Mouse (Mus musculus): ENCODE measurements at regions not wholly inside any gene's neighbourhood (a gene's known extent, or its start where the extent isn't known, plus 50 kb on each side); places are given as distances from the start of the nearest gene placed in this dataset.

DNA sequence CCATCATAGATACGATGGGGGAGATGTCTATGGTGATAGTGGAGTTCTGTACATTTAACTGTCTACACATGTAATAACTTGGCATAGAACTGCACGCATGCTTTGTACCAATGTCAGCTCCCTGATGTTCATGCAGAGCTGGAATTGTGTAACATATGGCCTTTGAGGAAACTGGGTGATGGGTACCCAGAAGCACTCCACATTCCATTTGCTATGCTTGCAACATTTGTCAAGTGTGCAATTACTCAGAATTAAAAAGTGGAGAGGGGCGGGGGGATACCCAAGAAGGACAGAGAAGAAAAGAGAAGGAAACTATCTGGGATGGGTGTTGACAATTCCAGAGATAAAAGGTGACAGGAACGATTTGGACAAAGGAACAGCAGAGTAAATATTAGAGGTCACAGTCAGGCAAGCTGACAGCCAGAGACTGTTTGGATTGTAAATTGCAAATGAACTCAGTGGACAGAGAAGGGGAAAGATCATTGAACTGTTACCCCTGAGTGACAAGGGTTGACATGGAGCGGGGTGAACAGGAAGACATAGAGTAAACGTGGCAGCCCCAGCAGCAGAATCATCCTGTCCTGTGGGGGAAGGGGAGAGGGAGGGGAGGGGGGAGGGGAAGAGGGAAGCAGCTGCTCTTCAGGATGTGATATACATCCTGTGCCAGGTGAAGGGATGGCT is 390.1 kb upstream of the Jarid2 start:
- no peak for DNase-seq (ENCODE audit: low read depth, low spot score)

GRCm38 (mm10) chr13:44345094-44345493 is 384.2 kb upstream of the Jarid2 start:
- DNase-seq (ENCODE audit: low read depth, low spot score) = no peak

GRCm38 (mm10) chr13:44346636-44347035 is 382.6 kb upstream of the Jarid2 start:
- DNase-seq (ENCODE audit: low read depth, low spot score) = no peak

DNA sequence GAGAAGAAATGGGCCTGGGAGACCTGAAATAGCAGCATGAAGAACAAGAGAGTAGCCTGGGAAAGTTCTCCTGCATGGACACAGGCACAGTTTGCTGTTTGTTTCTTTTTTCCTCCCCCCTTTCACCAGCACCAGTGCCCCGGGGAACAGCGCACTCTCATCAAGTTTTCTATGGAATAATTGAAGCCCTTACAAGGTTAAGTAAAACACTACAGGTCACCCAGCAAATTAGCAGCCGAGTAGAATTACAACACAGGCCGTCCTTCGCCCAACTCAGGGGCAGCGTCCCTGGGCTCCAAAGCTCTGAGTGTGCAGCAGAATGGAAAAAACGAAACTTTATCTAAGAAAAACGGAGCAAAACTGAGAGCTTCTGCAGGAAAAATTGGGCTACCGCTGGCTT is 381.6 kb upstream of the Jarid2 start:
- no peak for DNase-seq (ENCODE audit: low read depth, low spot score)

GRCm38 (mm10) chr13:44353899-44354298 is 375.4 kb upstream of the Jarid2 start:
- no peak for DNase-seq (ENCODE audit: low read depth, low spot score)

DNA sequence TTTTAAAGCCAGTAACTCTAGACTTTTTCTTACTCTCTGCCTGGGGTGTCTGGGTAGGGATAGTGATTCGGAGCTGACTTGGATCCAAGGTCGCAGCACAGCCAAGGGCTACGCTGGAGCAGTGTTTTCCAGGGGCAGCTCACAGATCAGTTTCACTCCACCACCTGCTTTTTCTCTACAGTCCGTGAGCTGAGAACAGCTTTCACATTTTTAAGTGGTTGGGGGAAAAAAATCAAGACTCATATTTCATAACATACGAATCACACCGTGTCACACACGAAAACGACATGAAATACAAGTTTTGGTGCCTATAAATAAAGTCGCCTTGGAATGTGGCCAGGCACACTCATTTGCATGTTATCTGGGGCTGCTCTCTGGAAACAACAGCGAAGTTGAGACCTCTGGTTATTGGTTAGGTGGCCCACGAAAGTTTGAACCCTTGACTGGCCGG is 373.5 kb upstream of the Jarid2 start:
- DNase-seq (ENCODE audit: low read depth, low spot score) = peak; percentile 68

DNA sequence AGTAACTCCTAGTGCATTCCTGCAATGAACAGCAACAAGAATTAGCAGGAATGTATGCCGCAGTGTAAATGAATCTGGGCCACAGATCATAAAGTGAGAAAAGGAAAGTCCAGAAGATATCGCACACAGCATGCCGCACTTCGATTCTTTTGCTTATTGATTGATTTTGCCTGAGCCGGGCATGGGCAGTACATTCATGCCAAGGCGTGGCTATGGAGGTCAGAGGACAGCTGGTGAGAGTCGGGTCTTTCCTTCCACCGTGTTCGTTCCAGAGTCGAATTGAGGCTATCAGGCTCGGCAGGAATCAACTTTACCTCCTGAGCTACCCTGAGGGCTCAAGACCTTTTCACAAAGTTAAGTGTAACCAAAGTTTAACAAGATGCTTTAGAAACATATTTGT is 372.3 kb upstream of the Jarid2 start:
- no peak for DNase-seq (ENCODE audit: low read depth, low spot score)

GRCm38 (mm10) chr13:44359344-44359743 is 369.9 kb upstream of the Jarid2 start:
- DNase-seq (ENCODE audit: low read depth, low spot score) = no peak

GRCm38 (mm10) chr13:44360016-44360415 is 369.3 kb upstream of the Jarid2 start:
- DNase-seq (ENCODE audit: low read depth, low spot score) = no peak

DNA sequence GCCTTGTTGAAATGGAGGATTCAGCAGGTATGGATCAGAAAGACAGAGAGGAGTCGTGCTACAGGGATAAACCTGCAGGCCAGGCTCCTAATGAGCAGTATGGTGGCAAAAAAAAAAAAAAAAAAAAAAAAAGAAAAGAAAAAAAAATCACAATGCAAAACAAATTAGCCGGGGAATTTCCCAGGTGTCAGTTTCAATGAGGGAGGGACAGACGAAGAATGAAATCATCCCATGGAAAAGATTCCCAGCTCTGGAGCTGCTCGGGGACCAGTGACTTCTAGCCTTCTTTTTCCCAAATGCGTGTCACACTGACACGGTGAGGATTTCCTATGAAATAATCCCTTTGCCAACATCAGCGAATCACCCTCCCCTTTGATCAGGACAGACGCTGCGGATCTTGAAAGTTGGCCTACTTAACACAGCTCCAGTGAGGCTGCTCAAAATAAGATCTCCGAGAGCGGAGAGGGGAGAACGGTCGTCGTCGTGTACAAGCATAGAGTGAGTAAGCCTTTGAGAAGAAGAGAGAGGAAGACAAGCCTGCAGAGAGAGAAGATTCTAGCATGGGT is 368.5 kb upstream of the Jarid2 start:
- no peak for DNase-seq (ENCODE audit: low read depth, low spot score)

- DNase-seq (ENCODE audit: low read depth, low spot score) = no peak
Observed at GRCm38 (mm10) chr13:44362293-44363005, 366.8 kb upstream of the Jarid2 start.

- no peak for DNase-seq (ENCODE audit: low read depth, low spot score)
Observed at GRCm38 (mm10) chr13:44363016-44363415, 366.3 kb upstream of the Jarid2 start.

DNA sequence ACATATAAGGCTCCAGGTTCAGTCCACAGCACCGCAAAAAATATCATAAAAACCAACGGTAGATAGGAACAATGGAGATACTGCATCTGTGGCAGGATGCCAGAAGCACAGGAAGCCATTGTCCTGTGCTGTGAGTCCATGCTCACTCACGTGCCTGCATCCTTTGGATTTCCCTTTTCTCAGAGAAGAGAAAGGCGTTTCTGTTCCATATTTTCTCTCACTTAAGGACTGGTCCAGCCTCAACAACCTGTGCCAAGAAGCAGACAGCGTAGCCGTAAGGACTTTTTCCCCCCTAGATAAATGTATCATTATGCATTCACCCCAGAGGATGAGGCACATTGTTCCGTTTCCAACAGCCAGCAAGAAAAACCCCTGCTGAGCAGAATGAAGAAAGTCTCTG is 360.0 kb upstream of the Jarid2 start:
- no peak for DNase-seq (ENCODE audit: low read depth, low spot score)

GRCm38 (mm10) chr13:44372361-44372877 is 356.9 kb upstream of the Jarid2 start:
- no peak for DNase-seq (ENCODE audit: low read depth, low spot score)

DNA sequence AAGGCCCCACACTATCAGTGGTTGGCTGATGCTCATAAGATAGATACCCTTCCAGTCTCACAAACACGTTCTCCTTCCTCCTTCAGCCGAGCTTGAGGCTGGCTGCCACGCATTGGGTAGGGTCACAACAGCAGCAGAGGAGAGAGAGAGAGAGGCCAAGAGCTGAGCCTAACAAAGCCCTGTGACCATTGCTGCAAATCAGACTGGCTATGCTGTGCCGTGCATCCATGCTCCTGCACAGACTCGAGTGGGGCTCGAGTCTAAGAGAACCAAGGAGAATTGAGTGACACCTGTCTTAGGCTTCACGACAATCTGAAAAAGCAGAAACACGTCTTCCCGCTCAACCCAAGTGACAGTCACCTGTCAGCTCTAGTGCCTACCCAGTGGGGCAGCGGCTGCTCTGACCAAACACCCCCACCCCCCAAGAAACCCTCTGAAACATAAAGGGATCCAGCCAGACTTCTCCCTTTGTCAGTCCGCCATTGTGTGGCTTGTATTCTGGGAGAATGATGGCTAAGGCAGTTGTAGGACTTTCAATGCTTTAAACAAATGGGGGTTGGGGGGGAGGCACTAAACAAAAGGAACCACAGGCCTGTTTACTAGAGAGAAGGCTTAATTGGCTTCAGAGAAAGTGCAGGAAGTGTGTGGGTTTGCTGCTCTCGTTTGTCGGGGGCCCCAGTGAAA is 353.7 kb upstream of the Jarid2 start:
- DNase-seq (ENCODE audit: low read depth, low spot score) = no peak

GRCm38 (mm10) chr13:44376160-44376488 is 353.1 kb upstream of the Jarid2 start:
- DNase-seq (ENCODE audit: low read depth, low spot score) = no peak

DNA sequence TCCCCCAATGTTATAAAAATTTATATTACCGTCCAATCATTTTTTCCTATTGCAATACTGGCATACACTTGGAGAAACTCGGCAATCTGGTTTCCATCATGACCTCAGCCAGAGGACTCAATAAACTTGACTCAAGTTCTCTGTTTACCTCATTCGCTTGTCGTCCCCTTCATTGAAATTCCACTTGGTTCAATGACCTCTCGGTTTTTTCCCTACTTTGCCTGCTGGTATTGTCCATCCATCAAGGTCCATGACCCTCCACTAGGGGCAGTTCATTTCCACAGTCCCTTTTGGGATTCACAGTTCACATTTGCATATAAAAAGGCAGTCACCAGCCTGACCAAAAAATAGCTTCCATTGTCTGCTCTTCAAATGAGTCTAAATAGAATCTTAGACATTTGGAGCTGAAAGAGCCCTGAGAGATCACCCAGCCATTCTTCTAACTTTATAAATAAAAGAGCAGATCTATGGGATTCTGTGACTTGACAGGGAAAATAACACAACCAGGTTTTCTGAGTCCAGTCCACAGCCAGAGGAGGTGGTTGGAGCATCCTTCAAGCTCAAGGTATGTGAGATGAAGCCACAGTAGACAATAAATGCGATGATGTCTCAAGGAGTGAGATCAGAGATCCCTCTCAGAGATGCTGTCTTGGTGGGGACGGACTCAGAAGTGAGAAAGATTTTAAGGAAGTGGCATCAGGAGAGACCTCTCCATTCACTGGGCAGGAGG is 347.4 kb upstream of the Jarid2 start:
- no peak for DNase-seq (ENCODE audit: low read depth, low spot score)

DNA sequence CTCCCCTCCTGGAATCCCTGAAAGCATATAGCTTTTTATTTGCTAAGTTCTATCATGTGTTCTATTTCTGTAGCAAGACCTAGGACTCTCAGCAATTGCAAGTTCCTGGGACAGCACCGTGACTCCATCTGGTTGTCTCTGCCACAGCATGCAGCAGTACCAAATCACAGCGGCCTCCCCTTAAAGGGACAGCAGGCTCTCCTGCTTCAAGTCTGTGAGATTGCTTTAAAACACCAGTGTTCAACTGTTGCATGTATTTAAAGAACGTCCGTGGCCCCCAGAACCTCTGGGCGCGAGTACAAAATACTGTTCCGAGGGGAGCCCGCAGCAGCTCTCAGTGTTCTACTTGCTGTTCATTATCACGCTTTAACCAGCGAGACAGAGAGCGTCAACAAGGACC is 346.0 kb upstream of the Jarid2 start:
- DNase-seq (ENCODE audit: low read depth, low spot score) = peak; percentile 50

DNA sequence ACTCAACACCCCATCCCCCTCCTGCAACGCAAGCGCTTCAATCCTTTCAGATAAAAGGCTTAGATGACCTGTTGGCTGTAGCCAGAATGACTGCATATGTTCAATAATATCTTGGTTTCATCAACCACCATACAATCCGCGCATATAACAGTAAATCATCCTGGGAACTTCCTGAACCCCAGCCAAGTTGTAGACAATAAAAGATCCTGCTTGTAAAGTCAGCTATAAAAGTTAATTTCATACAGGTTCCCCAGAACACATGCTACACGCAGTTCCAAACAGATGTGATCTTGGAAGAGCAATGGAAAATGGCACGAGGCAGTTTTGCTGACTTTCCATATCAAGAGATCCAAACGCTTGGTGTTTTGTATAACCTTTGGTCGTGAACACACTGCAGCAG is 342.5 kb upstream of the Jarid2 start:
- DNase-seq (ENCODE audit: low read depth, low spot score) = no peak

DNA sequence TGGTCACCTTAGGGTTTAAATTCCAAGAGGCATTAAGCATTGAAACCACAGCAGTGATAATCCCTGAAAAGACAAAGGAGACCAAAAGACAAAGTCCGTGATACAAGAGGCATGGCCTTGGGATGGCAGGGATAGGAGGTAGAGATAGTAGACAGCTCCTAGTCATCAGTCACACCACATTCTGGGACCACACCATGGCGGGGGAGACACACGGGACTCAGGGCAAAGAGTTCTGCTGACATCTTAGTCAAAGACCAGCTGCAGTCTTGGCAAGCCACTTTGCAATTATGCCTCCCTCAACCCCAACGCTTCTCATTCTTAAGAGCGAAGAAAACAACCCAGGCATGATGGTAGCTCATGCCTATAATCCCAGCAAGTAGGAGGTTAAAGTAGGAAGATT is 339.6 kb upstream of the Jarid2 start:
- no peak for DNase-seq (ENCODE audit: low read depth, low spot score)

- peak; percentile 72 for DNase-seq (ENCODE audit: low read depth, low spot score)
Observed at GRCm38 (mm10) chr13:44390666-44391390, 338.4 kb upstream of the Jarid2 start.
